Mouse (Mus musculus): ENCODE measurements at regions not wholly inside any gene's neighbourhood (a gene's known extent, or its start where the extent isn't known, plus 50 kb on each side); places are given as distances from the start of the nearest gene placed in this dataset.

DNA sequence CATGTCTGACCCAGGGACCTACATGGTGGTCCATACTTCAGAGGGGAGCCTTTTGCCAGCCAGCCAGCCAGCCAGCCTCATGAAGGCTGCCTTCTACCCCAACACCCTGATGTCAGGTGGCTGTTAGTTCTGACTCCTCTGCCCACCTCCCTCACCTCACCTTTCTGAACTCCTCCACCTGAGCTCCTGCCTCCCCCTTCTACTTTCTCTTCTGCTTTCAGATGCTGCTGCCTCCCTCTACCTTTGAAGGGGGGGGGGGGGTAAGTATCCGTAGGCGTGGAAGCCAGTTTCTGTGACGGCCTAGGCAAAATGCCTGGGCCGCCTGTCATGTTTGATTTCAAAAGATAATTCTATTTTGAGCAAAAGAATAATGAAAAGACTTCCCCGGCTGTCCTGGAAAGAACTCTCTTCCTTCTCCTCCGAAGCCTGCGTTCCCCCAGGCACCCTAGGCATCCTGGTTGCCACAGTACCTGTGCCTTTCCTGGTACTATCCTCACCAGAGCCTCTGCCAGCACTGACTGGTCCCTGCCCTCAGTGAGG lies 241.6 kb upstream of the Hs6st1 start:
- TF ChIP-seq NRF1 (IDR thresholded peaks at IDR 0.05; ENCODE audit: insufficient read depth, low read depth, low read length, poor library complexity, severe bottlenecking), result no peak
- no peak for TF ChIP-seq MYB (IDR thresholded peaks at IDR 0.05; ENCODE audit: low read depth, low read length)
- no peak for TF ChIP-seq E2F4 (IDR thresholded peaks at IDR 0.05; ENCODE audit: borderline replicate concordance, low read depth, low read length)
- TF ChIP-seq CTCF (IDR thresholded peaks at IDR 0.05 in 2 of 3, conservative IDR thresholded peaks at IDR 0.05 in 1 of 3; ENCODE audit: control insufficient read depth in 1 of 3, insufficient read depth in 1 of 3, low read depth in 2 of 3, low read length in 3 of 3, poor library complexity in 1 of 3, severe bottlenecking in 1 of 3), result no peak
- TF ChIP-seq NELFE (IDR thresholded peaks at IDR 0.05; ENCODE audit: low read depth, low read length), result no peak
- TF ChIP-seq EP300 (IDR thresholded peaks at IDR 0.05; ENCODE audit: low read depth in 1 of 2, low read length in 2 of 2), result no peak
- TF ChIP-seq KAT2A (conservative IDR thresholded peaks at IDR 0.05; ENCODE audit: low read depth, low read length), result no peak
- TF ChIP-seq RCOR1 (IDR thresholded peaks at IDR 0.05; ENCODE audit: low read depth, low read length), result no peak
- TF ChIP-seq MAX (IDR thresholded peaks at IDR 0.05; ENCODE audit: low read length), result no peak
- no peak for TF ChIP-seq RAD21 (IDR thresholded peaks at IDR 0.05; ENCODE audit: low read depth, low read length)
- TF ChIP-seq JUND (IDR thresholded peaks at IDR 0.05; ENCODE audit: low read depth, low read length), result no peak
- no peak for TF ChIP-seq POLR2AphosphoS5 (IDR thresholded peaks at IDR 0.05; ENCODE audit: borderline replicate concordance, low read depth, low read length)
- no peak for TF ChIP-seq ZMIZ1 (IDR thresholded peaks at IDR 0.05; ENCODE audit: low read depth, low read length)
- TF ChIP-seq TAL1 (IDR thresholded peaks at IDR 0.05; ENCODE audit: low read length), result no peak
- no peak for TF ChIP-seq CHD2 (IDR thresholded peaks at IDR 0.05; ENCODE audit: low read length)
- TF ChIP-seq ZC3H11A (IDR thresholded peaks at IDR 0.05; ENCODE audit: low read depth, low read length), result no peak
- no peak for TF ChIP-seq HCFC1 (IDR thresholded peaks at IDR 0.05; ENCODE audit: low read depth, low read length)
- no peak for TF ChIP-seq SMC3 (IDR thresholded peaks at IDR 0.05; ENCODE audit: low read depth, low read length)
- no peak for TF ChIP-seq POLR2AphosphoS2 (IDR thresholded peaks at IDR 0.05; ENCODE audit: low read length)

GRCm38 (mm10) chr1:35827471-35827870 lies 240.7 kb upstream of the Hs6st1 start:
- H3K27me3 ChIP-seq (ENCODE audit: control insufficient read depth in 1 of 2, insufficient read depth in 2 of 2, low read length in 2 of 2), result peaks cover 0 to 2% of the 10 kb centered on the region in 2 experiments; a peak in 2 of 4 replicates
- H3K9ac ChIP-seq (ENCODE audit: control insufficient read depth, low read depth, low read length, poor library complexity, severe bottlenecking), result no peak overlapping the region
- H3K27ac ChIP-seq (ENCODE audit: control insufficient read depth, low read depth, low read length), result no peak overlapping the region
- no peak for TF ChIP-seq GATA1 (IDR thresholded peaks at IDR 0.05; ENCODE audit: low read depth, low read length)
- no peak for TF ChIP-seq BHLHE40 (IDR thresholded peaks at IDR 0.05; ENCODE audit: borderline replicate concordance, low read depth, low read length)
- TF ChIP-seq POLR2AphosphoS5 (IDR thresholded peaks at IDR 0.05; ENCODE audit: borderline replicate concordance, low read depth, low read length), result no peak
- no peak for TF ChIP-seq ZNF384 (IDR thresholded peaks at IDR 0.05; ENCODE audit: low read depth, low read length)
- no peak for TF ChIP-seq MAFK (IDR thresholded peaks at IDR 0.05; ENCODE audit: borderline replicate concordance, low read depth, low read length)
- no peak for TF ChIP-seq HCFC1 (IDR thresholded peaks at IDR 0.05; ENCODE audit: low read depth, low read length)
- TF ChIP-seq SMC3 (IDR thresholded peaks at IDR 0.05; ENCODE audit: low read depth, low read length), result no peak
- TF ChIP-seq USF1 (IDR thresholded peaks at IDR 0.05; ENCODE audit: low read depth, low read length), result no peak
- no peak for TF ChIP-seq KAT2A (conservative IDR thresholded peaks at IDR 0.05; ENCODE audit: low read depth, low read length)
- TF ChIP-seq TAL1 (IDR thresholded peaks at IDR 0.05; ENCODE audit: low read length), result no peak
- no peak for TF ChIP-seq MAX (IDR thresholded peaks at IDR 0.05; ENCODE audit: low read length)
- TF ChIP-seq CHD1 (IDR thresholded peaks at IDR 0.05; ENCODE audit: low read depth, low read length), result no peak
- TF ChIP-seq JUND (IDR thresholded peaks at IDR 0.05; ENCODE audit: low read depth, low read length), result no peak
- no peak for TF ChIP-seq MYC (IDR thresholded peaks at IDR 0.05; ENCODE audit: low read depth, low read length)
- TF ChIP-seq EP300 (IDR thresholded peaks at IDR 0.05; ENCODE audit: low read depth in 1 of 2, low read length in 2 of 2), result no peak
- no peaks in the 10 kb centered on the region for H3K9me3 ChIP-seq (replicated peaks; ENCODE audit: insufficient read depth, low read length)
- H3K4me1 ChIP-seq (ENCODE audit: control insufficient read depth in 1 of 2, insufficient read depth in 2 of 2, low read length in 2 of 2), result no peaks in the 10 kb centered on the region
- H3K4me3 ChIP-seq (ENCODE audit: control insufficient read depth in 1 of 2, insufficient read depth in 1 of 2, low read depth in 2 of 2, low read length in 2 of 2), result no peak overlapping the region
- H3K36me3 ChIP-seq (ENCODE audit: control insufficient read depth in 1 of 2, insufficient read depth in 2 of 2, low read length in 2 of 2), result no peaks in the 10 kb centered on the region
- H3K79me2 ChIP-seq (ENCODE audit: control insufficient read depth, insufficient read depth, low read length, poor library complexity), result no peaks in the 10 kb centered on the region
- no peak for DNase-seq (ENCODE audit: low read depth, low spot score)

More for the DNA sequence above, 241.6 kb upstream of the Hs6st1 start:
- Histone ChIP-seq H3K9me3 (replicated peaks; ENCODE audit: insufficient read depth, low read length) (no peaks in the 10 kb centered on the region), H3K27me3 (ENCODE audit: control insufficient read depth in 1 of 2, insufficient read depth in 2 of 2, low read length in 2 of 2) (peaks cover 0 to 2% of the 10 kb centered on the region in 2 experiments; a peak in 2 of 4 replicates), H3K36me3 (ENCODE audit: control insufficient read depth in 1 of 2, insufficient read depth in 2 of 2, low read length in 2 of 2) (no peaks in the 10 kb centered on the region), H3K9ac (ENCODE audit: control insufficient read depth, low read depth, low read length, poor library complexity, severe bottlenecking) (no peak overlapping the region), H3K27ac (ENCODE audit: control insufficient read depth, low read depth, low read length) (no peak overlapping the region), H3K4me1 (ENCODE audit: control insufficient read depth in 1 of 2, insufficient read depth in 2 of 2, low read length in 2 of 2) (no peaks in the 10 kb centered on the region), H3K79me2 (ENCODE audit: control insufficient read depth, insufficient read depth, low read length, poor library complexity) (no peaks in the 10 kb centered on the region), H3K4me3 (ENCODE audit: control insufficient read depth in 1 of 2, insufficient read depth in 1 of 2, low read depth in 2 of 2, low read length in 2 of 2) (no peak overlapping the region)
- no peak for DNase-seq (ENCODE audit: low read depth, low spot score)
